Mouse (Mus musculus) lung, postnatal 0 days (tissue): ENCODE data around the gene Zwilch. TPM values are rescaled to one million over a fixed set of nuclear protein-coding genes. Genes with fewer than 3 reads are reported as not detected.

Source experiments
- ATAC-seq: fragments of 200-750 bp; cut with Nextera tagmentation; 2 replicates; pipeline ENCODE4 v1.8.0; 2017; ENCODE audit warnings: moderate library complexity
- DNase-seq: peaks from one replicate; pipeline ENCODE4 v3.0.0-alpha.2; 2016; ENCODE audit warnings: low spot score
- H3K27ac ChIP-seq: fragments of 300-500 bp; sonication (generic); 2 replicates; pipeline ENCODE4 v1.5.1; 2014; ENCODE audit warnings: antibody characterized with exemption, mild to moderate bottlenecking, low read length, mixed read lengths
- H3K27me3 ChIP-seq: fragments of 300-500 bp; sonication (generic); replicated peaks from 2 replicates; pipeline ENCODE4 v1.6.1; 2014; ENCODE audit warnings: low read length, mixed read lengths; ENCODE audit not compliant: insufficient read depth
- H3K36me3 ChIP-seq: fragments of 300-500 bp; sonication (generic); 2 replicates; pipeline ENCODE4 v1.6.1; 2014; ENCODE audit warnings: low read length, mixed read lengths; ENCODE audit not compliant: insufficient read depth
- H3K4me1 ChIP-seq: fragments of 300-500 bp; sonication (generic); 2 replicates; pipeline ENCODE4 v1.6.1; 2014; ENCODE audit warnings: antibody characterized with exemption, low read depth, low read length, mixed read lengths; ENCODE audit not compliant: insufficient read depth
- H3K4me2 ChIP-seq: fragments of 300-500 bp; sonication (generic); replicated peaks from 2 replicates; pipeline ENCODE4 v1.6.1; 2014; ENCODE audit warnings: low read depth, mild to moderate bottlenecking, low read length, moderate library complexity, mixed read lengths
- H3K4me3 ChIP-seq: fragments of 300-500 bp; sonication (generic); 2 replicates; pipeline ENCODE4 v1.5.1; 2014; ENCODE audit warnings: low read depth, low read length
- H3K9ac ChIP-seq: fragments of 300-500 bp; sonication (generic); replicated peaks from 2 replicates; pipeline ENCODE4 v1.6.1; 2014; ENCODE audit warnings: low read depth, mild to moderate bottlenecking
- H3K9me3 ChIP-seq: fragments of 300-500 bp; sonication (generic); 2 replicates; pipeline ENCODE4 v1.6.1; 2016; ENCODE audit warnings: low read length, mixed read lengths
- CTCF ChIP-seq: IDR thresholded peaks from 2 replicates; pipeline ENCODE4 v1.5.1; 2016; ENCODE audit warnings: antibody characterized with exemption, mild to moderate bottlenecking
- EP300 ChIP-seq: IDR thresholded peaks from 2 replicates; pipeline ENCODE4 v1.6.1; 2016; ENCODE audit warnings: antibody characterized with exemption, mild to moderate bottlenecking, control low read depth
- WGBS: fragments of 180-500 bp; shearing (Covaris S2); extraction: QIAGEN DNeasy Blood & Tissue Kit; methylation state at CpG from one replicate; pipeline ENCODE4 v1.1.7; 2014; 5-methylcytosine and 5-hydroxymethylcytosine counted together
- polyA plus RNA-seq: library from polyadenylated mRNA; unstranded; fragments of >200 nt; fragmentation: Nextera tagmentation; extraction: Ambion mirVana; gene quantifications from 2 replicates; pipeline ENCODE4 v1.2.1, GENCODE M21; 2015

The Zwilch gene
- polyA plus RNA-seq, 1 experiment from 2014 or later, result 1.5 TPM

DNA sequence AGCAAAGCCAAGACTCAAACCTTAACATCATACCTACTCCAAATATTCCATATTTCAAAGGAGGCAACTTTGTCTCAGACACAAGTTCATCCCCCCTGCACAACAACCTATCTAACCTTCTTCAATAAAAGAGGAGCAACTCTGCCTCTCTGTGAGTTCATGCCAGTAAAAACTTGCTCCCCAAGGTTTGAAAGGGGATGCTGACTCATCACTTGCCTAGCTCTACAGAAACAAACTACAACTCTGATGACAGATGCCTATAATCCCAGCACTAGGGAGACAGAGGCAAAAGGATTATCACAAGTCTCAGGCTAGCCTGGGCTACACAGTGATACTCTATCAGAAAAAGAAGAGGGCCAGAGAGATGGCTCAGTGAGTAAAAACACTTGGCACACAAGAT, 45.0 kb upstream of the Zwilch start:
- ATAC-seq, result no peak
- DNase-seq, result no peak
- Histone ChIP-seq H3K9me3 (no peaks in the 10 kb centered on the region), H3K4me2 (no peak overlapping the region), H3K36me3 (no peaks in the 10 kb centered on the region), H3K9ac (no peak overlapping the region), H3K27ac (no peak overlapping the region), H3K4me3 (no peak overlapping the region), H3K27me3 (no peaks in the 10 kb centered on the region), H3K4me1 (no peaks in the 10 kb centered on the region)
- no peak for TF ChIP-seq EP300
- no peak for TF ChIP-seq CTCF

DNA sequence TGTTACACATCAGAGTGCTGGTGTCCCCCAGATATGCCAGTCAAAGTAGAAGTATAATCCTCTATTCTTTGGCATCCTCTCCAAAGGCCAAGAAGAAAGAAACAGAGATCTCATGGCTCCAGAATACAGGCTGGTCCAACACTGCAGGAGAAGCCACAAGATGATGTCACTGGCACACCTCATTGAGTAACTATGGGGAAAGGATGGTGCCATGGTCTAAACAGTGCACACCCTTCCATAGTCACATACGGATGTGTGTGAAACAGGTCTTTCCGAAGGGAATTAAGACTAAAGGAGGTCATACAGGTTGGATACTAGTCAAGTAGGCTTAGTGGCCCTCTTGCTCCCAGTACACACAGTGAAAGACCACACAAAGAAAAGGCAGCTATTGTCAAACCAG, 43.7 kb upstream of the Zwilch start:
- peak; percentile 29 for DNase-seq
- H3K27me3 ChIP-seq, result no peaks in the 10 kb centered on the region
- no peak overlapping the region for H3K4me2 ChIP-seq
- H3K4me3 ChIP-seq, result no peak overlapping the region
- no peak overlapping the region for H3K9ac ChIP-seq
- no peaks in the 10 kb centered on the region for H3K36me3 ChIP-seq
- no peak overlapping the region for H3K27ac ChIP-seq
- peak; percentile 35; the same call in 1 of the 2 replicates for ATAC-seq
- 94% methylated on average over 2 of the region's 2 CpGs for WGBS
- TF ChIP-seq EP300, result no peak
- no peak for TF ChIP-seq CTCF
- H3K9me3 ChIP-seq, result no peaks in the 10 kb centered on the region
- H3K4me1 ChIP-seq, result no peaks in the 10 kb centered on the region

DNA sequence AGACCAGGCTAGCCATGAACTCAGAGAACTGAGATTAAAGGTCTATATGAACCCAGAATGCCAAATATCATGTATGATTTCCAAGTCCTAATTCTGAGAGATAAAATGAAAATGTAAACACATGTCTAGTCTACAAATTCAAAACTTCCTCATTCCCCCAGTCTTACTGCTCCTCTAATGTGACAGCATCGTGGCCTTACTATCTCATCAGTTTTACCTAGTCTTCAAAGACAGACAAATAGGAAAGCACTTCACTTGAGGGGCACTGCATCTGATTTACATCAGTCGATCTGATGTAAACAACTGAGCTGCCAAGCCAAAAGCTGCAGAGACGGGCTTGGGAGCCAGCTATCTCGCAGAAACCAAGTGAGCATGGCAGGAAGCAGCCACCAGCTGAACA, 43.2 kb upstream of the Zwilch start:
- no peaks in the 10 kb centered on the region for H3K27me3 ChIP-seq
- H3K36me3 ChIP-seq, result no peaks in the 10 kb centered on the region
- H3K4me3 ChIP-seq, result no peak overlapping the region
- DNase-seq, result no peak
- TF ChIP-seq CTCF (no peak), EP300 (no peak)
- H3K4me1 ChIP-seq, result no peaks in the 10 kb centered on the region
- ATAC-seq, result 0 out of 2 replicates have a peak, but pooled peaks have one; percentile 30
- 41% methylated on average over 4 of the region's 4 CpGs for WGBS
- H3K4me2 ChIP-seq, result no peak overlapping the region
- no peaks in the 10 kb centered on the region for H3K9me3 ChIP-seq
- H3K9ac ChIP-seq, result no peak overlapping the region
- no peak overlapping the region for H3K27ac ChIP-seq

DNA sequence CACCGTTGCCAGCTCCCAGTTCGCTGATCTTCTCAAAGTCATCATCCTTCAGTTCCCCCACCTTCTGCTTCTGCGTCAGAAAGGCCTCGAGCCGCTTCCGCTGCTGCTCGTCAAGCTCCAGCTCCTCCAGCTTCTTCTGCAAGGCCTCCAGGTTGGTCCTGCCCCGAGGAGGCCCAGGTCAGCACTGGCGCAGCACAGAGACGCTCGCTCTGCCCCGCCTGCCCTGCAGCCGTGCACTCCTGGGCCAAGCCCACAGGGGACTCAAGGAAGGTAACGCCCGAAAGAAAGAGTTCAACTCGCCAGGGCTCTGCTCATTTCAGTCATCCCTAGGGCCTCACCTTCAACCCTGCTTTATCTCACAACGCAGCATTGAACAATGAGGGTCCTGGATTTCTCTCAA, 41.5 kb upstream of the Zwilch start:
- H3K4me3 ChIP-seq, result no peak overlapping the region
- no peaks in the 10 kb centered on the region for H3K36me3 ChIP-seq
- no peaks in the 10 kb centered on the region for H3K9me3 ChIP-seq
- no peaks in the 10 kb centered on the region for H3K4me1 ChIP-seq
- ATAC-seq, result no peak
- no peak overlapping the region for H3K4me2 ChIP-seq
- WGBS, result 87% methylated on average over 17 of the region's 17 CpGs
- no peak for TF ChIP-seq CTCF
- no peak for DNase-seq
- H3K9ac ChIP-seq, result no peak overlapping the region
- no peak overlapping the region for H3K27ac ChIP-seq
- H3K27me3 ChIP-seq, result no peaks in the 10 kb centered on the region

DNA sequence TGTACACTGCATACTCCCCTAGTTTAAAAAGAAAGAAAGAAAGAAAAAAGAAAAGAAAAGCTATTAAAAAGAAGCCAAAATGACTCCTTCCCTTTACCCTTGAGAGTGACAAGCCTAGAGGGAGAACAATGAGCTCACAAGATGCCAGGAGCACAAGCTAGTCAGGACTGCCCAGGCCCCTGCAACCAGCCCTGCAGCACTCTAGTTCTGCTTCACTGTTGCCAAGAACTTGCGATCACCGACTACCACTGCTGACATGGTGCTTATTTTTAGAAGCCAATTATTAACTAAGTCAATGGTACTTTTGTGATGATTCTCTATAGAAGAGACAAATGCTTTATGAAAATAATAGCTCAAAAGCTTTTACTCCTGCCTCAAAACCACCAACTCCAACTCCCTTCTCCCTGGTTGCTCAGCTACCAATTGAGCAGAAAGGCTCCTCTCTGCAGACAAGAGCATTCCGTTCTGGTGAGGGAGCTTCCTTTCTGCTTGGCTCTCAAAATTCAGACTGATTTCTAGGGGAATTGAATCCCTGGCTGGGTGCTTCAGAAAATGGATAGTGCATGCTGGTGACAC, 34.7 kb upstream of the Zwilch start:
- Histone ChIP-seq H3K4me2 (no peak overlapping the region), H3K36me3 (peaks cover 7% of the 10 kb centered on the region; the same call in 1 of the 2 replicates), H3K9me3 (no peaks in the 10 kb centered on the region), H3K27ac (no peak overlapping the region), H3K9ac (no peak overlapping the region), H3K27me3 (no peaks in the 10 kb centered on the region), H3K4me3 (no peak overlapping the region), H3K4me1 (0 out of 2 replicates have a peak, but pooled peaks cover 2% of the 10 kb centered on the region)
- WGBS, result 77% methylated on average over 3 of the region's 3 CpGs
- ATAC-seq (no peak), DNase-seq (no peak)
- TF ChIP-seq CTCF, result no peak
- no peak for TF ChIP-seq EP300

DNA sequence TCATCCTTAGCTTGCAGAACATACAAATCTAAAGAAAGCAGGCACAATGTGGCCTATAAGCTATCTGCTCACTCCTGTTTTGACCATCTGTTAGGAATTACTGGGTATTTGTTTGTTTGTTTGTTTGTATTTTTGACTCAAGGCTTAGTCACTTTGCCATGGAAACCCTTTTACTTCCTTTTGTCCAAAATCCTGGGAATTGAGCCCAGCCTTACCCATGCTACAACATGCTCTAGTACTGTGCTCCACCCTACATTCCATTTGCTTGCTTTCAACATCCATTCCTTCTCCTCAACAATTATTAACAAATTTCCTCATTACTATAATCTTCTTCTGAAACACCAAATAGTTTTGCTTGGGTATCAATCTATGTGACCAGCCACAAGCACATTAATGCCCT, 30.0 kb upstream of the Zwilch start:
- Histone ChIP-seq H3K4me1 (peaks cover 7% of the 10 kb centered on the region; the same call in 1 of the 2 replicates), H3K4me3 (no peak overlapping the region), H3K9ac (no peak overlapping the region), H3K27me3 (no peaks in the 10 kb centered on the region), H3K27ac (0 out of 2 replicates have a peak overlapping the region, but pooled peaks have one; percentile 43), H3K4me2 (no peak overlapping the region), H3K9me3 (no peaks in the 10 kb centered on the region), H3K36me3 (peaks cover 7% of the 10 kb centered on the region; the same call in 1 of the 2 replicates)
- ATAC-seq (no peak), DNase-seq (peak; percentile 49)
- no peak for TF ChIP-seq CTCF
- TF ChIP-seq EP300, result no peak

DNA sequence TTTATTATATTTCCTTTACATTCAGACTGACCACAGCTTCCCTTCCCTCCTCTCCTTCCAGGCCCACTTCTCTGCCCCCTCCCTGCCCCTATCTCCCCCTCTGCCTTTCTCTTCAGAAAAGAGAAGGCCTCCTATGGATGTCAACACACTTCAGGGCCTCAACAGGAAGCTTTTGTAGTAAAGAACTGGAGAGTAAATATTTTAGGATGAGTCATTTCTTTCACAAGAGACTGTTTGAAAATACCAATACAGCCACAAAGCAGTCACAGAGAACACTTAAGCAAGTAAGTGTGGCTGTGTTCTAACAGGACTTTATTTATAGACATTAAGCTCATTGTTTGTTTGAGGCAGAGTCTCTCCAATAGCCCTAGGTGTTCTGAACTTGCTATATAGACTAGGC, 29.4 kb upstream of the Zwilch start:
- peak; percentile 87 for ATAC-seq
- TF ChIP-seq CTCF (no peak), EP300 (peak; percentile 72)

More for the DNA sequence above, 29.4 kb upstream of the Zwilch start:
- H3K4me2 ChIP-seq, result no peak overlapping the region
- DNase-seq, result peak; percentile 91
- H3K27me3 ChIP-seq, result no peaks in the 10 kb centered on the region
- H3K9ac ChIP-seq, result no peak overlapping the region
- no peak overlapping the region for H3K4me3 ChIP-seq
- no peak overlapping the region for H3K27ac ChIP-seq
- H3K4me1 ChIP-seq, result peaks cover 7% of the 10 kb centered on the region; the same call in 1 of the 2 replicates
- H3K36me3 ChIP-seq, result peaks cover 7% of the 10 kb centered on the region; the same call in 1 of the 2 replicates
- no peaks in the 10 kb centered on the region for H3K9me3 ChIP-seq
